Mouse (Mus musculus) neural tube, embryonic 14.5 days (tissue): ENCODE results near the gene Cabin1. TPM values are rescaled to one million over a fixed set of nuclear protein-coding genes. Genes with fewer than 3 reads are reported as not detected.
A peak's percentile ranks its signal among the peaks of the same experiment; 100 is the strongest.

ENCODE experiments used
- ATAC-seq: fragments of 200-750 bp; cut with Nextera tagmentation; 2 replicates; pipeline ENCODE4 v1.8.0; 2017; ENCODE audit warnings: low read depth, mild to moderate bottlenecking, moderate TSS enrichment, moderate library complexity
- H3K27ac ChIP-seq: fragments of 300-500 bp; sonication (generic); 2 replicates; pipeline ENCODE4 v1.5.1; 2014; ENCODE audit warnings: low read depth, mild to moderate bottlenecking, control low read depth, low read length, moderate library complexity, mixed read lengths
- H3K27me3 ChIP-seq: fragments of 300-500 bp; sonication (generic); 2 replicates; pipeline ENCODE4 v1.6.1; 2014; ENCODE audit warnings: low read length; ENCODE audit not compliant: control insufficient read depth, insufficient read depth
- H3K36me3 ChIP-seq: fragments of 300-500 bp; sonication (generic); 2 replicates; pipeline ENCODE4 v1.6.1; 2014; ENCODE audit warnings: low read length, mixed read lengths; ENCODE audit not compliant: control insufficient read depth, insufficient read depth
- H3K4me1 ChIP-seq: fragments of 300-500 bp; sonication (generic); 2 replicates; pipeline ENCODE4 v1.6.1; 2014; ENCODE audit warnings: low read length; ENCODE audit not compliant: control insufficient read depth, insufficient read depth
- H3K4me2 ChIP-seq: fragments of 300-500 bp; sonication (generic); 2 replicates; pipeline ENCODE4 v1.6.1; 2014; ENCODE audit warnings: mild to moderate bottlenecking, low read depth, low read length, control low read depth
- H3K4me3 ChIP-seq: fragments of 300-500 bp; sonication (generic); 2 replicates; pipeline ENCODE4 v1.5.1; 2014; ENCODE audit warnings: low read depth, low read length, control low read depth, mixed read lengths
- H3K9ac ChIP-seq: fragments of 300-500 bp; sonication (generic); replicated peaks from 2 replicates; pipeline ENCODE4 v1.6.1; 2014; ENCODE audit warnings: low read depth, mild to moderate bottlenecking, control low read depth, low read length, mixed read lengths
- H3K9me3 ChIP-seq: fragments of 300-500 bp; sonication (generic); 2 replicates; pipeline ENCODE4 v1.6.1; 2016; ENCODE audit warnings: low read length; ENCODE audit not compliant: control insufficient read depth
- WGBS: fragments of 180-500 bp; shearing (Covaris S2); extraction: QIAGEN DNeasy Blood & Tissue Kit; methylation state at CpG from one replicate; pipeline ENCODE4 v1.1.7; 2014; 5-methylcytosine and 5-hydroxymethylcytosine counted together
- polyA plus RNA-seq: library from polyadenylated mRNA; unstranded; fragments of >200 nt; fragmentation: Nextera tagmentation; extraction: Ambion mirVana; gene quantifications from 2 replicates; pipeline ENCODE4 v1.2.1, GENCODE M21; 2014

Cabin1 gene
- polyA plus RNA-seq, 1 experiment from 2014 or later, result 39.9 TPM

GRCm38 (mm10) chr10:75633048-75633447 is 131.1 kb downstream of the Cabin1 start:
- no peaks in the 10 kb centered on the region for H3K4me1 ChIP-seq
- H3K4me2 ChIP-seq, result no peak overlapping the region
- no peaks in the 10 kb centered on the region for H3K36me3 ChIP-seq
- 0 out of 2 replicates have a peak, but pooled peaks have one; percentile 62 for ATAC-seq
- H3K9me3 ChIP-seq, result no peaks in the 10 kb centered on the region
- H3K4me3 ChIP-seq, result no peak overlapping the region
- 74% methylated on average over 5 of the region's 5 CpGs for WGBS
- no peak overlapping the region for H3K9ac ChIP-seq
- H3K27me3 ChIP-seq, result no peaks in the 10 kb centered on the region
- H3K27ac ChIP-seq, result no peak overlapping the region

- WGBS, result 53% methylated on average over 5 of the region's 5 CpGs
- no peaks in the 10 kb centered on the region for H3K9me3 ChIP-seq
- H3K27me3 ChIP-seq, result no peaks in the 10 kb centered on the region
- H3K27ac ChIP-seq, result no peak overlapping the region
- H3K4me3 ChIP-seq, result no peak overlapping the region
- H3K4me1 ChIP-seq, result no peaks in the 10 kb centered on the region
- no peaks in the 10 kb centered on the region for H3K36me3 ChIP-seq
- H3K9ac ChIP-seq, result no peak overlapping the region
- no peak for ATAC-seq
- H3K4me2 ChIP-seq, result no peak overlapping the region
Observed at GRCm38 (mm10) chr10:75632633-75633032, 131.5 kb downstream of the Cabin1 start.

- no peaks in the 10 kb centered on the region for H3K36me3 ChIP-seq
- no peak overlapping the region for H3K4me2 ChIP-seq
- ATAC-seq, result no peak
- WGBS, result 88% methylated on average over 3 of the region's 3 CpGs
- H3K9me3 ChIP-seq, result no peaks in the 10 kb centered on the region
- no peak overlapping the region for H3K9ac ChIP-seq
- H3K27me3 ChIP-seq, result no peaks in the 10 kb centered on the region
- no peak overlapping the region for H3K4me3 ChIP-seq
- H3K27ac ChIP-seq, result no peak overlapping the region
- no peaks in the 10 kb centered on the region for H3K4me1 ChIP-seq
Observed at GRCm38 (mm10) chr10:75627490-75627889, 136.7 kb downstream of the Cabin1 start.

- no peak overlapping the region for H3K4me2 ChIP-seq
- H3K4me1 ChIP-seq, result no peaks in the 10 kb centered on the region
- H3K27ac ChIP-seq, result no peak overlapping the region
- ATAC-seq, result no peak
- H3K36me3 ChIP-seq, result no peaks in the 10 kb centered on the region
- no peak overlapping the region for H3K4me3 ChIP-seq
- H3K9me3 ChIP-seq, result no peaks in the 10 kb centered on the region
- WGBS, result 80% methylated on average over 3 of the region's 3 CpGs
- H3K9ac ChIP-seq, result no peak overlapping the region
- H3K27me3 ChIP-seq, result no peaks in the 10 kb centered on the region
Observed at GRCm38 (mm10) chr10:75626991-75627390, 137.2 kb downstream of the Cabin1 start.

GRCm38 (mm10) chr10:75625920-75626319 is 138.2 kb downstream of the Cabin1 start:
- no peaks in the 10 kb centered on the region for H3K9me3 ChIP-seq

GRCm38 (mm10) chr10:75620818-75621217 is 143.3 kb downstream of the Cabin1 start:
- 50% methylated on average over 3 of the region's 3 CpGs for WGBS
- Histone ChIP-seq H3K4me1 (no peaks in the 10 kb centered on the region), H3K36me3 (no peaks in the 10 kb centered on the region), H3K4me2 (no peak overlapping the region), H3K9me3 (no peaks in the 10 kb centered on the region), H3K27ac (no peak overlapping the region), H3K4me3 (no peak overlapping the region), H3K9ac (no peak overlapping the region), H3K27me3 (no peaks in the 10 kb centered on the region)
- no peak for ATAC-seq

More at GRCm38 (mm10) chr10:75625920-75626319, 138.2 kb downstream of the Cabin1 start:
- 69% methylated on average over 6 of the region's 6 CpGs for WGBS
- H3K4me3 ChIP-seq, result no peak overlapping the region
- H3K27me3 ChIP-seq, result no peaks in the 10 kb centered on the region
- no peak overlapping the region for H3K27ac ChIP-seq
- H3K9ac ChIP-seq, result no peak overlapping the region
- H3K36me3 ChIP-seq, result no peaks in the 10 kb centered on the region
- H3K4me2 ChIP-seq, result no peak overlapping the region
- no peak for ATAC-seq
- H3K4me1 ChIP-seq, result no peaks in the 10 kb centered on the region

- WGBS, result 94% methylated on average over 4 of the region's 4 CpGs
- Histone ChIP-seq H3K9ac (no peak overlapping the region), H3K36me3 (no peaks in the 10 kb centered on the region), H3K4me1 (no peaks in the 10 kb centered on the region), H3K27me3 (no peaks in the 10 kb centered on the region), H3K27ac (no peak overlapping the region), H3K4me2 (no peak overlapping the region), H3K9me3 (no peaks in the 10 kb centered on the region), H3K4me3 (no peak overlapping the region)
- no peak for ATAC-seq
Observed at GRCm38 (mm10) chr10:75616044-75616443, 148.1 kb downstream of the Cabin1 start.

- no peak for ATAC-seq
- Histone ChIP-seq H3K4me2 (no peak overlapping the region), H3K9me3 (no peaks in the 10 kb centered on the region), H3K4me3 (no peak overlapping the region), H3K27me3 (no peaks in the 10 kb centered on the region), H3K4me1 (no peaks in the 10 kb centered on the region), H3K36me3 (no peaks in the 10 kb centered on the region), H3K27ac (no peak overlapping the region), H3K9ac (no peak overlapping the region)
- 58% methylated on average over 7 of the region's 7 CpGs for WGBS
Observed at GRCm38 (mm10) chr10:75610486-75610885, 153.7 kb downstream of the Cabin1 start.

- no peaks in the 10 kb centered on the region for H3K36me3 ChIP-seq
- H3K27me3 ChIP-seq, result no peaks in the 10 kb centered on the region
- no peak overlapping the region for H3K27ac ChIP-seq
- H3K9me3 ChIP-seq, result no peaks in the 10 kb centered on the region
- no peak overlapping the region for H3K4me3 ChIP-seq
- no peak overlapping the region for H3K9ac ChIP-seq
- H3K4me1 ChIP-seq, result no peaks in the 10 kb centered on the region
- no peak for ATAC-seq
- 89% methylated on average over 11 of the region's 11 CpGs for WGBS
- H3K4me2 ChIP-seq, result no peak overlapping the region
Observed at GRCm38 (mm10) chr10:75608975-75609374, 155.2 kb downstream of the Cabin1 start.

GRCm38 (mm10) chr10:75607253-75607652 is 156.9 kb downstream of the Cabin1 start:
- ATAC-seq, result no peak

More at GRCm38 (mm10) chr10:75607253-75607652, 156.9 kb downstream of the Cabin1 start:
- H3K27me3 ChIP-seq, result no peaks in the 10 kb centered on the region
- no peaks in the 10 kb centered on the region for H3K4me1 ChIP-seq
- no peaks in the 10 kb centered on the region for H3K36me3 ChIP-seq
- 85% methylated on average over 4 of the region's 4 CpGs for WGBS
- no peak overlapping the region for H3K4me3 ChIP-seq
- H3K4me2 ChIP-seq, result no peak overlapping the region
- H3K27ac ChIP-seq, result no peak overlapping the region
- H3K9me3 ChIP-seq, result no peaks in the 10 kb centered on the region
- H3K9ac ChIP-seq, result no peak overlapping the region
